ENCODE assay signal across 9 mouse cellular contexts in the genomic region with DNA sequence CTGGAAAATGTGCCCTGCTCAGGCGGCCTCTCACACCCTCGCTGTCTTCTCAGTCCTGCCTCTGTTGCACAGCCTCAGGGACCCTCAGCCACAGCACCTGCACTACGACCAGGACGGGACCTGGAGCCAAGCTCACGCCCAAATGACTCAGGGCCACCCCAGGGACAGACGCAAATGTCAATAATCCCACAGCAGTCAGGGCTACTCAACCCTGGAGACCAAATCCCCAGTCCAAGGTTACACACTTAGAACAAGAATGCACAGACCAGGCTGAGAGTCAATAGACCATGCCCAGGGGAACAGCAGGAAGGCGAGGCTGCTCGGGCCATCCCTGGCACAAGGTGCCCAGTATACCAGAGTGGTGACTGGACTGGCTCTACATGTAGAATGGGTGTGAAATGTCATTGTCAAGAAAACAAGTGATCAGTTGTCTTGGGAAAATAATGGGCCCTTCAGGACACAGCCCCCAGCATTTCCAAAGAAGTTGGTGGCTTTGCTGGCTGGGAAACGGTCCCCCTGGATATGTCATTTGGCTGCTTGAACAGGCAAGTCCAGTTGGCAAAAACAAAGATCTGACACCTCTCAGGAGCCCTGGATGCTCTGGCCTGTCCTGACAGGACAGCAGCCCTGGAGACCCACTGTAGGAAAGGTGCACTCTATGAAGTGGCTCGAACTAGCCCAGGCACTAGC. TPM values are rescaled to one million over a fixed set of nuclear protein-coding genes. Genes with fewer than 3 reads are reported as not detected.
DNase-seq lines count a peak whose midpoint lies in the region; ATAC-seq and TF ChIP-seq lines count a peak whose summit lies in the region.
"Had no signal": no experiment of that assay in that cellular context is flagged by ENCODE, and none has a peak within 500 bp of the region (broad histone marks: within the 10 kb centered on the region; RNA-seq: fewer than 3 reads in every experiment).

No protein-coding gene starts in this region.

- DNase-seq in adrenal gland, adult (ENCODE audit: inconsistent age in 2 of 2, low spot score in 1 of 2) = peak; percentile 80 to 90
- DNase-seq in adrenal gland, postnatal 4 days (ENCODE audit: low spot score in 2 of 2) = no peak
- DNase-seq in limb, embryonic 10.5 days (ENCODE audit: low spot score) = no peak
- DNase-seq in retina, postnatal 1 day = no peak
- no peak for DNase-seq in spleen, postnatal 4 days (ENCODE audit: low spot score in 2 of 2)

- 81% methylated on average over 10 of the region's 10 CpGs for WGBS in limb, embryonic 13.5 days
- WGBS in limb, embryonic 10.5 days = 88% methylated on average over 10 of the region's 10 CpGs
- 76% methylated on average over 10 of the region's 10 CpGs for WGBS in midbrain, embryonic 13.5 days

- ATAC-seq in limb, embryonic 13.5 days (ENCODE audit: low FRiP score, low read depth) = no peak
- ATAC-seq in midbrain, embryonic 13.5 days = no peak

- TF ChIP-seq POLR2A in cortical plate, adult 2 months (IDR thresholded peaks at IDR 0.05; ENCODE audit: extremely low read depth, insufficient read depth, low read length) = no peak

- 0 out of 2 replicates have a peak overlapping the region, but pooled peaks have one; percentile 31 for H3K9ac ChIP-seq in limb, embryonic 13.5 days
- peak overlapping the region; percentile 32 for H3K9ac ChIP-seq in midbrain, embryonic 13.5 days (replicated peaks)

- H3K27me3 ChIP-seq in limb, embryonic 13.5 days = no peaks in the 10 kb centered on the region
- H3K27me3 ChIP-seq in limb, embryonic 10.5 days (ENCODE audit: low read depth, poor library complexity, severe bottlenecking) = no peaks in the 10 kb centered on the region
- H3K27me3 ChIP-seq in midbrain, embryonic 13.5 days = no peaks in the 10 kb centered on the region
- H3K27me3 ChIP-seq: heart, embryonic 13.5 days had no signal

- no peak for TF ChIP-seq CTCF in cortical plate, adult 2 months (IDR thresholded peaks at IDR 0.05; ENCODE audit: extremely low read depth, insufficient read depth, low read length)

- no peak overlapping the region for H3K4me2 ChIP-seq in limb, embryonic 13.5 days (replicated peaks)
- 0 out of 2 replicates have a peak overlapping the region, but pooled peaks have one; percentile 2 for H3K4me2 ChIP-seq in midbrain, embryonic 13.5 days (replicated peaks)

- no peaks in the 10 kb centered on the region for H3K9me3 ChIP-seq in limb, embryonic 13.5 days
- no peaks in the 10 kb centered on the region for H3K9me3 ChIP-seq in limb, embryonic 10.5 days (replicated peaks)
- H3K9me3 ChIP-seq in midbrain, embryonic 13.5 days = no peaks in the 10 kb centered on the region
- H3K9me3 ChIP-seq: heart, embryonic 13.5 days had no signal

- 0 out of 2 replicates have a peak overlapping the region, but pooled peaks have one; percentile 10 for H3K27ac ChIP-seq in limb, embryonic 13.5 days
- no peak overlapping the region for H3K27ac ChIP-seq in limb, embryonic 10.5 days
- 0 out of 2 replicates have a peak overlapping the region, but pooled peaks have one; percentile 3 for H3K27ac ChIP-seq in cortical plate, adult 2 months (ENCODE audit: insufficient read depth, low read length)
- H3K27ac ChIP-seq in midbrain, embryonic 13.5 days = no peak overlapping the region

- peaks cover 30% of the 10 kb centered on the region for H3K36me3 ChIP-seq in limb, embryonic 13.5 days
- peaks cover 63% of the 10 kb centered on the region for H3K36me3 ChIP-seq in limb, embryonic 10.5 days
- H3K36me3 ChIP-seq in midbrain, embryonic 13.5 days = peaks cover 17% of the 10 kb centered on the region

- peaks cover 59% of the 10 kb centered on the region for H3K4me1 ChIP-seq in limb, embryonic 13.5 days
- peaks cover 42% of the 10 kb centered on the region for H3K4me1 ChIP-seq in limb, embryonic 10.5 days
- H3K4me1 ChIP-seq in cortical plate, adult 2 months (ENCODE audit: control insufficient read depth, insufficient read depth, low read length) = peaks cover 17% of the 10 kb centered on the region; the same call in 1 of the 2 replicates
- H3K4me1 ChIP-seq in midbrain, embryonic 13.5 days (replicated peaks) = peaks cover 67% of the 10 kb centered on the region

- no peak overlapping the region for H3K4me3 ChIP-seq in limb, embryonic 13.5 days
- H3K4me3 ChIP-seq in limb, embryonic 10.5 days = no peak overlapping the region
- H3K4me3 ChIP-seq in cortical plate, adult 2 months (ENCODE audit: insufficient read depth, low read length) = no peak overlapping the region
- H3K4me3 ChIP-seq in midbrain, embryonic 13.5 days (replicated peaks) = no peak overlapping the region
- H3K4me3 ChIP-seq: heart, embryonic 13.5 days had no signal

RNA-seq across cellular contexts. Expression of gene Rab11b, which starts 4.8 kb away (rescaled TPM):
- total RNA-seq in adrenal gland, postnatal 4 days (2021) = 100 to 1,000 TPM; 305 to 306 TPM
- 325 and 332 TPM in 2 replicates for polyA plus RNA-seq in limb, embryonic 13.5 days (2015; fragmentation: Nextera tagmentation; extraction: Ambion mirVana)
- 325 and 350 TPM in 2 replicates for polyA plus RNA-seq in limb, embryonic 10.5 days (2016; fragmentation: Nextera tagmentation; extraction: Ambion mirVana)
- 470 and 487 TPM in 2 replicates for polyA plus RNA-seq in cortical plate, adult 2 months (2012; rRNA removed)
- 534 and 547 TPM in 2 replicates for polyA plus RNA-seq in midbrain, embryonic 13.5 days (2015; fragmentation: Nextera tagmentation; extraction: Ambion mirVana)

RNA-seq across cellular contexts. Expression of gene Angptl4, which starts 26.1 kb away (rescaled TPM):
- total RNA-seq in adrenal gland, postnatal 4 days (2021) = 10 to 100 TPM; 43.9 to 68.2 TPM
- polyA plus RNA-seq in limb, embryonic 13.5 days (2015; fragmentation: Nextera tagmentation; extraction: Ambion mirVana) = 53.8 and 55.9 TPM in 2 replicates
- polyA plus RNA-seq in limb, embryonic 10.5 days (2016; fragmentation: Nextera tagmentation; extraction: Ambion mirVana) = 30.2 and 38.9 TPM in 2 replicates
- polyA plus RNA-seq in cortical plate, adult 2 months (2012; rRNA removed) = 2.4 and 2.9 TPM in 2 replicates
- 14.3 and 17.1 TPM in 2 replicates for polyA plus RNA-seq in midbrain, embryonic 13.5 days (2015; fragmentation: Nextera tagmentation; extraction: Ambion mirVana)

RNA-seq across cellular contexts. Expression of gene March2, which starts 37.1 kb away (rescaled TPM):
- 10 to 100 TPM; 85.4 to 85.6 TPM for total RNA-seq in adrenal gland, postnatal 4 days (2021)
- polyA plus RNA-seq in limb, embryonic 13.5 days (2015; fragmentation: Nextera tagmentation; extraction: Ambion mirVana) = 49.3 and 50.9 TPM in 2 replicates
- polyA plus RNA-seq in limb, embryonic 10.5 days (2016; fragmentation: Nextera tagmentation; extraction: Ambion mirVana) = 30.1 and 32.5 TPM in 2 replicates
- 127 and 137 TPM in 2 replicates for polyA plus RNA-seq in cortical plate, adult 2 months (2012; rRNA removed)
- polyA plus RNA-seq in midbrain, embryonic 13.5 days (2015; fragmentation: Nextera tagmentation; extraction: Ambion mirVana) = 54.4 and 55.8 TPM in 2 replicates

RNA-seq across cellular contexts. Expression of gene Kank3, which starts 54.8 kb away (rescaled TPM):
- total RNA-seq in adrenal gland, postnatal 4 days (2021) = 100 to 1,000 TPM; 117 to 136 TPM
- 27.6 and 29.1 TPM in 2 replicates for polyA plus RNA-seq in limb, embryonic 13.5 days (2015; fragmentation: Nextera tagmentation; extraction: Ambion mirVana)
- polyA plus RNA-seq in limb, embryonic 10.5 days (2016; fragmentation: Nextera tagmentation; extraction: Ambion mirVana) = 24.8 and 28.5 TPM in 2 replicates
- polyA plus RNA-seq in cortical plate, adult 2 months (2012; rRNA removed) = 59.0 and 69.7 TPM in 2 replicates
- 28.6 and 36.2 TPM in 2 replicates for polyA plus RNA-seq in midbrain, embryonic 13.5 days (2015; fragmentation: Nextera tagmentation; extraction: Ambion mirVana)

Comparison
In these comparisons a context has a peak if more than half of its experiments do, and no peak if none do; other contexts are left out.
1. DNase-seq: peak in adrenal gland, adult (2 of 2); none in adrenal gland, postnatal 4 days (0 of 2), limb, embryonic 10.5 days (single experiment), retina, postnatal 1 day (single experiment) and spleen, postnatal 4 days (0 of 2).
2. H3K27ac ChIP-seq: peak in limb, embryonic 13.5 days (single experiment) and cortical plate, adult 2 months (single experiment); none in limb, embryonic 10.5 days (single experiment) and midbrain, embryonic 13.5 days (single experiment).